Mouse (Mus musculus) mouse embryonic stem cell (cell line): ENCODE results near the gene Hmgn3.

Source experiments
- in situ Hi-C, 2 experiments: fragments of 300-500 bp; cut with MboI; formaldehyde crosslinking; loops; 1 replicate in 1 of 2; 3 replicates in 1 of 2; pipeline ENCODE4 v1.14.3; 2019 to 2020; ENCODE audit warnings: low sequenced_read_pairs in 2 of 2, low pct_unique_long_range_greater_than_20kb in 1 of 2, mixed read lengths in 1 of 2; ENCODE audit not compliant: unreplicated experiment in 1 of 2

Hmgn3 gene

GRCm38 (mm10) chr9:83108821-83109220 is 37.7 kb downstream of the Hmgn3 start:
- in situ Hi-C loops: no loop called here

DNA sequence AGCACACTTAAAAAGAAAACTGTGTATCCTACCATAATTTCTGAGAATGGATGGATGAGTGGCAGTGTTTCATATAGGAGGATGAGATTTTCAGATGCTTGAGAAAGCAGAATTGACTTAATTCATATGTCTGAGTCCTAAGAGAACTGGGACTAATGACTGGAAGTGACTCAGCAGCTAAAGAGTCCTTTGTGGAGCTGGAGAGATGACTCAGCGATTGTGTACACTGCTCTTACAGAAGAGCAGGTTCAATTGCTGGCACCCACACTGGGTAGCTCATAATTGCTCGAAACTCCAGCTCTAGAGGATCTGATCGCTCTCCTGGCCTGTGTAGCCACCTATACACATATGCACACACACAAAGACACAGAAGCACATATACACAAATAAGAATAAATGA is 42.7 kb downstream of the Hmgn3 start:
- in situ Hi-C loops: no loop called here

GRCm38 (mm10) chr9:83101691-83102090 is 44.8 kb downstream of the Hmgn3 start:
- in situ Hi-C loops: no loop called here

- in situ Hi-C loops: no loop called here
Observed at GRCm38 (mm10) chr9:83100786-83101185, 45.7 kb downstream of the Hmgn3 start.

GRCm38 (mm10) chr9:83098652-83099307 is 47.7 kb downstream of the Hmgn3 start:
- in situ Hi-C loops: no loop called here

GRCm38 (mm10) chr9:83097816-83098215 is 48.7 kb downstream of the Hmgn3 start:
- in situ Hi-C loops: no loop called here

DNA sequence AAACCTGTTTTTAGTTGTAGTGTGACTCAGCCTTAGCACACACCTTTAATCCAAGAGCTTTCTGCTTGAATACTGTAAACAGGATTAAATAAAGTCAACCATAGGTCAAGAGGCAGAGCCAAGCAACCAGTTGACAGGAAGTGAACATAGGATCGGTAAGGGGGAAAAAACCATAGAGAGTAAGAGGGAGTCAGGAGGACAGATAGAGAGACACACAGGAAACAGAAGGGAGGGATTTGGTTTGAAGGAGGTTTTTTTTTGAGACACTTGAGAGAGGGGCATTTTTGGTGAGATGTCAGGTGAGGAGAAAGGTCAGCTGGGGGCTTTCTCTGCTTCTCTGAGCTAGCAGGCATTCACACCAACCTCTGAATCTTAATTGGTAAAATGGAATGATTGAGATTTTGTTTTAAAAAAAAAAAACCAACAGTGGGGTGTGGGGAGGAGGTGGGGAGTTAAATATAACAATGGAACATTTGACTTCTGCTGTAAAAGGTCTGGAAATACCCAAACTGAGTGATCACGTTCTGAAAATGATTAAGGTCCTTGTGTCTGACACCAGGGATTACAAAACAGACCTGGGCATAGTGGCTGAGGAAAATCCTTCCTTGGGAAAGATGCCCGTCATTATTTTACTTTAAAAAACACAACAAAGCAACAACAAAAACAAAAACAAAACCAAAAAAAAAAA is 51.7 kb downstream of the Hmgn3 start:
- in situ Hi-C loops: no loop called here

GRCm38 (mm10) chr9:83083790-83084469 is 62.6 kb downstream of the Hmgn3 start:
- in situ Hi-C loops: no loop called here

- in situ Hi-C loops: no loop called here
Observed at GRCm38 (mm10) chr9:83083091-83083490, 63.4 kb downstream of the Hmgn3 start.

DNA sequence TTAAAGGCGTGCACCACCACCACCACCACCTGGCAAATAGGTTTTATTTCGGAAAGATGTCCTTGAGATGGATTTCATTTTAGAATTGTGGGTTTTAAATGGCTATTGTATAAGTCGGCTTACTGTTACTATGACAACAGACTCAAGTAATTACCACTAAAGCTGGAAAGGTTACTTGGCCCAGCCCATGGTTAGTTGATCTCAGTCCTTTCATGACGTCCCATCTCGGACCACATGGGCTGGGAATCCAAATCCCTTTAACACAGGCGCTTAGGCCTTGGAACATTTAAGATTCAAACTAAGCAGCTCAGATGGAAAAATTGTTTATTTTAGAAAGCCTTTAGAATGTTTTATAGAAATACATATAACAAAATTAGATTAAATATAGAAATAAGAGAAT is 64.2 kb downstream of the Hmgn3 start:
- in situ Hi-C loops: no loop called here

GRCm38 (mm10) chr9:83079724-83080123 is 66.8 kb downstream of the Hmgn3 start:
- in situ Hi-C loops: no loop called here

DNA sequence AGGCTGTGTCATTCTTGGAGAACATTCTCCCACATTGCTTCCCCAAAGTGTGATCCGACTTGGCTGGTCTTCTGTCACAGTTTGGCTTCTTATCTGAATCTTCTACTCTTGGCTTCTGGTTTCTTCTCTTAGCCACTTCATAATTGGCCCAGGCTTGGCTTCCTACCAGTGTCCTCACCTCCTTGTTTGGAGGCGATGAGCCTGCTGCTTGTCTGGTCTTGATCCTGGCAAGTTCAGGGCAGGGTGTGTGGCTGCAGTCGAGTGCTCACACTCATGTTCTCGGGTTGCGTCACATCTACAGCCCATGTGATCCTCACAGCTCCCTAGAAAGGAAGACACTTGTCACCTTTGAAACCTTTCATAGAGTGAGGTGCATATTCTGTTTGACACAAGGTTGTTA is 78.2 kb downstream of the Hmgn3 start:
- in situ Hi-C loops: no loop called here

DNA sequence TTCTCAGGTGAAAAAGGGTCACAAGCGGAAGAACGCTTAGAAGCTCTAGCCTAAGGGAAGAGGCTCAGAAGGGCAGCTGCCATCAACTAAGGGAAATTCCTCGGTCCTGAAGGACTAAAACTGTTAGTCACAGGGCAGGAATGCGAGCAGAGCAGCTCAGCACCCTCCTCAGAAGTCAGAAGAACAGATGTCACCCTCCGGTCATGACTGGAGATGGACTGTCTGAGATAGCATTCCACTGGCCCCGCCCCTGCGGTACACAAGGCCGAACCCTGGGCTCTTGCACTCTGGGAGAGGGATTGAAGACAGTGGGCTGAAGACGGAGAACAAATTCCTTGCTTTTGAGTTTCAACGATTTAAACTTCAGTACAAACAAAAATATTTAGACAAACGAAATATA is 85.2 kb downstream of the Hmgn3 start:
- in situ Hi-C loops: no loop called here
